Mouse (Mus musculus): ENCODE results near the gene Plppr5. TPM values are rescaled to one million over a fixed set of nuclear protein-coding genes. Genes with fewer than 3 reads are reported as not detected.

The Plppr5 gene
- polyA plus RNA-seq, 1 experiment, result not detected

DNA sequence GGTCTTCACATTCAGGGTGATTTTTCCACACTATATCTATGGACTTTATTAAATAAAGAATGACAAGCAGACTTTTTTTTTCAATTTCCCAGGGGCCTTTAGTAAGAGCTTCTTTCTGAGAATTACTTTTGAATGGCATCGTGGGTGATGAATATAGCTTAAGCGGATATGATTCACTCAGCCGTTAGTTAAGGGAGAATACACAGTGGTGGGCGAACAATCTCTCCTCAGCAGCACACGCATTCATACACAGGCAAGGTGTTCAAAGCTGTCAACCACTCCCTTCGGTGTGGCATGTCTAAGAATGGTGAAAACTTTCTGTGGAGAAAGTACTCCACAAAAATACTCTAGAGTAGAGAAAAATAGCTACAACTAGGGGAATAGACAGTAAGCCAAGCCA lies 104.6 kb downstream of the Plppr5 start:
- no peak for TF ChIP-seq POLR2A (IDR thresholded peaks at IDR 0.05; ENCODE audit: insufficient read depth, low read depth, low read length)
- no peak for TF ChIP-seq CTCF (IDR thresholded peaks at IDR 0.05; ENCODE audit: insufficient read depth, low read depth, low read length)
- Histone ChIP-seq H3K4me3 (ENCODE audit: insufficient read depth, low read depth, low read length) (no peak overlapping the region), H3K4me1 (ENCODE audit: control insufficient read depth, insufficient read depth, low read length) (no peaks in the 10 kb centered on the region), H3K27ac (ENCODE audit: insufficient read depth, low read depth, low read length) (no peak overlapping the region)
- 81% methylated on average over 6 of the region's 6 CpGs for WGBS

DNA sequence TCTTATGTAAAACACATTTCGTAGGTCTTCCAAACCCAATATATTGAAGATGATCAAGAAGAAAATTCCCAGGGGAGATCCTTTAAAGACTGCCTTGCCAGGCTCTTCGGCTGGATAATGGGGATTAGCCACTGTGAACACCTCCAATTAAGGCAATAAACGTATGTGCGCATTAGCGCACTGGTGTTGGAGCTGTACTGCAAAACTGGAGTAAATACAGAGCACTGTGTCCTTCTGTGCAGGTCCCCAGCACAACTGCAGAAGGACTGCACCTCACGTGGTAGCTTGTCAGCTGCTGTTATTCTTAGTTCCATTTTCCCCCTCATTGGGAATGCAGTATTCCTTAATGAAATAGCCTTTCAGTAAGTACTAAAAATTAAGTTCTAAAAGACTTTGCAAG lies 110.0 kb downstream of the Plppr5 start:
- TF ChIP-seq POLR2A (IDR thresholded peaks at IDR 0.05; ENCODE audit: insufficient read depth, low read depth, low read length) (no peak), CTCF (IDR thresholded peaks at IDR 0.05; ENCODE audit: insufficient read depth, low read depth, low read length) (no peak)
- Histone ChIP-seq H3K4me3 (ENCODE audit: insufficient read depth, low read depth, low read length) (no peak overlapping the region), H3K4me1 (ENCODE audit: control insufficient read depth, insufficient read depth, low read length) (peaks cover 2% of the 10 kb centered on the region; the same call in 1 of the 2 replicates), H3K27ac (ENCODE audit: insufficient read depth, low read depth, low read length) (no peak overlapping the region)
- WGBS, result 54% methylated on average over 6 of the region's 6 CpGs

DNA sequence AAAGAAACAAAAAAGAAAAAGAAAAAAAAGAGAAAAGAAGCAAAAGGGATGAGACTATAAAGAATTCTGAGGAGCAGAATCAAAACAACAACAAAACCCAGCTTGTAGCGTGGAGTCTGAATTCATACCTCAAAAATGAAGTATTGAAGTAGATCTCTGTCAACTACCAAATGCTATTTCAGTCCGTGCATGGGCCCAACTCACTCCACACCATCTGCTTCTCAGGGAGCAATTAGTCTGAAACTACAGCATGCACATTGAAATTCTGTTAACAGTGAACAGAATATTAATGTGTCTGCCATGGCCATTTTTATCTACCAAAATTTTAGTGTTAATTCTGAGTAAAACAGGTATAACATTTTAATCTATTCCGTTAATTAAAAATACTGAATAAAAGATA lies 111.4 kb downstream of the Plppr5 start:
- no peak overlapping the region for H3K4me3 ChIP-seq (ENCODE audit: insufficient read depth, low read depth, low read length)
- 53% methylated on average over 3 of the region's 3 CpGs for WGBS
- H3K27ac ChIP-seq (ENCODE audit: insufficient read depth, low read depth, low read length), result no peak overlapping the region
- peaks cover 2% of the 10 kb centered on the region; the same call in 1 of the 2 replicates for H3K4me1 ChIP-seq (ENCODE audit: control insufficient read depth, insufficient read depth, low read length)
- no peak for TF ChIP-seq POLR2A (IDR thresholded peaks at IDR 0.05; ENCODE audit: insufficient read depth, low read depth, low read length)
- no peak for TF ChIP-seq CTCF (IDR thresholded peaks at IDR 0.05; ENCODE audit: insufficient read depth, low read depth, low read length)

GRCm38 (mm10) chr3:117686648-117687047 lies 112.0 kb downstream of the Plppr5 start:
- Histone ChIP-seq H3K4me3 (ENCODE audit: insufficient read depth, low read depth, low read length) (no peak overlapping the region), H3K4me1 (ENCODE audit: control insufficient read depth, insufficient read depth, low read length) (peaks cover 2% of the 10 kb centered on the region; the same call in 1 of the 2 replicates), H3K27ac (ENCODE audit: insufficient read depth, low read depth, low read length) (no peak overlapping the region)
- TF ChIP-seq POLR2A (IDR thresholded peaks at IDR 0.05; ENCODE audit: insufficient read depth, low read depth, low read length), result no peak
- TF ChIP-seq CTCF (IDR thresholded peaks at IDR 0.05; ENCODE audit: insufficient read depth, low read depth, low read length), result no peak
- WGBS, result 55% methylated on average over 7 of the region's 7 CpGs

- WGBS, result 0% methylated on average over 1 of the region's 1 CpGs
- peaks cover 3% of the 10 kb centered on the region for H3K4me1 ChIP-seq (ENCODE audit: control insufficient read depth, insufficient read depth, low read length)
- no peak overlapping the region for H3K27ac ChIP-seq (ENCODE audit: insufficient read depth, low read depth, low read length)
- TF ChIP-seq POLR2A (IDR thresholded peaks at IDR 0.05; ENCODE audit: insufficient read depth, low read depth, low read length) (no peak), CTCF (IDR thresholded peaks at IDR 0.05; ENCODE audit: insufficient read depth, low read depth, low read length) (no peak)
- no peak overlapping the region for H3K4me3 ChIP-seq (ENCODE audit: insufficient read depth, low read depth, low read length)
Measured at GRCm38 (mm10) chr3:117694736-117695135, 120.1 kb downstream of the Plppr5 start.

DNA sequence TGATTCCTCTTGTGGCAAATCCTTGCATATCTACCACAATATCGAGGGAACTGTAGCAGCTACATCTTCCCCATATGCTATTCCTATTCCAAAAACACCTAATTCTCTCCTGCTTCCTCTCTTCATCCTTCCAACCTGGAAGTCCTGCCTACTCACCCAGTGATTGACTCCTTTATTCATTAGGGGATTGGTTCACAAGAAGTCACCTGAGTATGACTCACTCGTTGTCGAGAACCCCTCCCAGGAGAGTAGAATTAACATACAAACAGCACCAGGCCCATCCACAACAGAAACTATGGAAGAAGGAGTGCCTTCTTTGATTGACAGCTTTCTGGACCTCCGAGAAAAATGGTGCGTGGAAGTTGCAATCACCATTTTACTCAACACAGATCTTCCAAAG lies 121.7 kb downstream of the Plppr5 start:
- no peak overlapping the region for H3K4me3 ChIP-seq (ENCODE audit: insufficient read depth, low read depth, low read length)
- H3K27ac ChIP-seq (ENCODE audit: insufficient read depth, low read depth, low read length), result no peak overlapping the region
- H3K4me1 ChIP-seq (ENCODE audit: control insufficient read depth, insufficient read depth, low read length), result peaks cover 3% of the 10 kb centered on the region
- 91% methylated on average over 5 of the region's 5 CpGs for WGBS
- TF ChIP-seq CTCF (IDR thresholded peaks at IDR 0.05; ENCODE audit: insufficient read depth, low read depth, low read length), result no peak
- TF ChIP-seq POLR2A (IDR thresholded peaks at IDR 0.05; ENCODE audit: insufficient read depth, low read depth, low read length), result no peak

DNA sequence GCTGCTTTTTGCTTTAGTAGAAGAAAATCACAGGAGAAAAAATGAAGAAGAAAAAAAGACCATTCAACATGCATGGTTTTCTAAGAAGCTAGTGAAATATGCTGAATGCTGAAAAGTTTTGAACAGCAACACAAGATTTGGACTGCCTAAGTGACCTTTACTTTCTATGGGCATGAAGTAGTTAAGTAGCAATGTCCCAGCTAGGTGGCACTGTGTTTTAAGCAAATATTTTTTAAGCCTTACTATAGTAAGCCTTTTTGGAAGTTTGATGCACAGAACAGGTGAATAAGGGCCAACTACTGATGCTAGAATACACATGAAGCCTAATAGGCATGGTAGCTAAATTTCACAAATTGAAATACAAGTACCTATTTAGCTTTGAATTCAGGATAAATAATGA lies 134.2 kb downstream of the Plppr5 start:
- no peak overlapping the region for H3K4me3 ChIP-seq (ENCODE audit: insufficient read depth, low read depth, low read length)

DNA sequence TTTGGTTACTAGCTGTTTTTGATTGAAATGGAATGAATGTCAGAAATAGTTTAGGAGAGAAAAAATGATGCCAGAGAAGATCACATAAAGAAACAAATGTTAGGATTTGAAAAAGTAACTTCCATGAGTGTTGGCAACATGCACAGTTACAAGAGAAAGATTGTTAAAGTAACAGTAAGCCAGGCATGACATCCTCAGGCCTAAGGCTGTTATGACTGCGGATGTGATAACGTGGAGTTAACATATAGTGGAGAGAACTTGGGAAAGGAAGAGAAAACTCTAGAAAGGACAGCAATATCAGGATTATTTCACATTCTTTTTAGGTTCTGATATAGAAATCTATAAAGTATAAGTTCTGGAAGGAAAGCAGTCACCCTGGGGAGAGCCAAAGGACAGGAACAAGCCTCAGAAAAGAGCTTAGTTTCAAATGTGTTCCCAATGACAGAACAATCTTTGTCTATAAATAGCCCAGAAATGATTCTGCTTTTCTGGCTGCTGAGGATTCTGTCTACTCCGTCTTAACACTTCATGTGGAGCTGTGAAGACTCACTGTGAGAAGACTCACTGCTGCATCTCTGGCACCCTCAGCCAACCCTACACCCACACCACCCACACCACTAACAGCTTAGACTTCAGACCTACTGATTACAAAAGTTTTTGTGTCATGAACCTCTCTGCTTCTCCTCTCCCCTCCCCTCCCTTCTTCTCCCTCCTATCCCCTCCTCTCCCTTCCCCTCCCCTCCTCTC lies 142.1 kb downstream of the Plppr5 start:
- whole genome bisulfite sequencing, result 56% methylated on average over 3 of the region's 3 CpGs
- H3K4me1 ChIP-seq (ENCODE audit: control insufficient read depth, insufficient read depth, low read length), result no peaks in the 10 kb centered on the region
- no peak overlapping the region for H3K4me3 ChIP-seq (ENCODE audit: insufficient read depth, low read depth, low read length)
- no peak for TF ChIP-seq POLR2A (IDR thresholded peaks at IDR 0.05; ENCODE audit: insufficient read depth, low read depth, low read length)
- no peak for TF ChIP-seq CTCF (IDR thresholded peaks at IDR 0.05; ENCODE audit: insufficient read depth, low read depth, low read length)
- no peak overlapping the region for H3K27ac ChIP-seq (ENCODE audit: insufficient read depth, low read depth, low read length)

More for the DNA sequence above, 134.2 kb downstream of the Plppr5 start:
- TF ChIP-seq POLR2A (IDR thresholded peaks at IDR 0.05; ENCODE audit: insufficient read depth, low read depth, low read length) (no peak), CTCF (IDR thresholded peaks at IDR 0.05; ENCODE audit: insufficient read depth, low read depth, low read length) (no peak)
- Histone ChIP-seq H3K27ac (ENCODE audit: insufficient read depth, low read depth, low read length) (no peak overlapping the region), H3K4me1 (ENCODE audit: control insufficient read depth, insufficient read depth, low read length) (no peaks in the 10 kb centered on the region)

DNA sequence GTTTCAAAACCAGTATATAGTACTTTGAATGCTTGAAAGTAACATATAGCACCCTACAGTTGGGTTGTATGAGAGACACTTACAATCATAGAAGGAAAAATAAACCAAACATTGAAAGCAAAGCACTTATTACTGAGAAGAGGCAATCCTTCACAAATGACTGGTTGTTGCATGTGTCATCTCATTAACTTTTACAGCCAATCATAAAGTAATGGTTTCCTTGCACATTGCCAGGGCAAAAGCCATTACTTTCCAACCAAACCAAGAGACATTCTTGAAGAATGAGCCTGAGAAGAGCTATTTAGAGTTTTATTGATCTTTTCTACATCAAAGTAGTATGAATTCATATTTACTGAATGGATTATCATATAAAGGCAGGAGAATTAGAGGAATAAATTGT lies 148.8 kb downstream of the Plppr5 start:
- H3K4me3 ChIP-seq (ENCODE audit: insufficient read depth, low read depth, low read length), result no peak overlapping the region
- no peaks in the 10 kb centered on the region for H3K4me1 ChIP-seq (ENCODE audit: control insufficient read depth, insufficient read depth, low read length)
- H3K27ac ChIP-seq (ENCODE audit: insufficient read depth, low read depth, low read length), result no peak overlapping the region
- TF ChIP-seq CTCF (IDR thresholded peaks at IDR 0.05; ENCODE audit: insufficient read depth, low read depth, low read length), result no peak
- TF ChIP-seq POLR2A (IDR thresholded peaks at IDR 0.05; ENCODE audit: insufficient read depth, low read depth, low read length), result no peak
